Mouse (Mus musculus) myocyte (in vitro differentiated cells): ENCODE measurements at regions not wholly inside any gene's neighbourhood (a gene's known extent, or its start where the extent isn't known, plus 50 kb on each side); places are given as distances from the start of the nearest gene placed in this dataset.

ENCODE experiments used
- CEBPB ChIP-seq: IDR thresholded peaks from 2 replicates; pipeline ENCODE4 v1.6.1; 2011; ENCODE audit warnings: mild to moderate bottlenecking, moderate library complexity; ENCODE audit not compliant: poor library complexity, insufficient read depth, severe bottlenecking
- E2F4 ChIP-seq: IDR thresholded peaks from one replicate; pipeline ENCODE4 v1.6.1; 2011; ENCODE audit warnings: mild to moderate bottlenecking, control low read depth, moderate library complexity; ENCODE audit not compliant: insufficient read depth
- MAX ChIP-seq: IDR thresholded peaks from one replicate; pipeline ENCODE4 v1.6.1; 2011; ENCODE audit warnings: low read depth, mild to moderate bottlenecking, control low read depth
- MYOD1 ChIP-seq, 3 experiments: IDR thresholded peaks; one replicate each; pipeline ENCODE4 v1.6.1; 2011; ENCODE audit warnings: control low read depth in 2 of 3, low read depth in 2 of 3, mild to moderate bottlenecking in 2 of 3, moderate library complexity in 1 of 3; ENCODE audit not compliant: insufficient read length in 2 of 3, control insufficient read depth in 1 of 3
- MYOG ChIP-seq, 3 experiments: IDR thresholded peaks; one replicate each; pipeline ENCODE4 v1.6.1; 2011; ENCODE audit warnings: control low read depth in 2 of 3, low read depth in 2 of 3, mild to moderate bottlenecking in 2 of 3; ENCODE audit not compliant: insufficient read length in 2 of 3, control insufficient read depth in 1 of 3, insufficient read depth in 1 of 3
- POLR2A ChIP-seq: IDR thresholded peaks from one replicate; pipeline ENCODE4 v1.6.1; 2011; ENCODE audit warnings: low read depth, mild to moderate bottlenecking, control low read depth, moderate library complexity; ENCODE audit not compliant: insufficient read length
- POLR2AphosphoS2 ChIP-seq: IDR thresholded peaks from one replicate; pipeline ENCODE4 v1.6.1; 2011; ENCODE audit warnings: low read depth, control low read depth; ENCODE audit not compliant: insufficient read length
- REST ChIP-seq: IDR thresholded peaks from one replicate; pipeline ENCODE4 v1.6.1; 2011; ENCODE audit warnings: mild to moderate bottlenecking, control low read depth, moderate library complexity; ENCODE audit not compliant: insufficient read depth, insufficient read length
- SRF ChIP-seq: IDR thresholded peaks from one replicate; pipeline ENCODE4 v1.6.1; 2011; ENCODE audit warnings: low read depth; ENCODE audit not compliant: control insufficient read depth, insufficient read length
- TCF12 ChIP-seq: IDR thresholded peaks from one replicate; pipeline ENCODE4 v1.6.1; 2011; ENCODE audit warnings: mild to moderate bottlenecking, control low read depth; ENCODE audit not compliant: poor library complexity, insufficient read depth, severe bottlenecking
- USF1 ChIP-seq: IDR thresholded peaks from one replicate; pipeline ENCODE4 v1.6.1; 2011; ENCODE audit warnings: low read depth, mild to moderate bottlenecking, control low read depth, moderate library complexity

DNA sequence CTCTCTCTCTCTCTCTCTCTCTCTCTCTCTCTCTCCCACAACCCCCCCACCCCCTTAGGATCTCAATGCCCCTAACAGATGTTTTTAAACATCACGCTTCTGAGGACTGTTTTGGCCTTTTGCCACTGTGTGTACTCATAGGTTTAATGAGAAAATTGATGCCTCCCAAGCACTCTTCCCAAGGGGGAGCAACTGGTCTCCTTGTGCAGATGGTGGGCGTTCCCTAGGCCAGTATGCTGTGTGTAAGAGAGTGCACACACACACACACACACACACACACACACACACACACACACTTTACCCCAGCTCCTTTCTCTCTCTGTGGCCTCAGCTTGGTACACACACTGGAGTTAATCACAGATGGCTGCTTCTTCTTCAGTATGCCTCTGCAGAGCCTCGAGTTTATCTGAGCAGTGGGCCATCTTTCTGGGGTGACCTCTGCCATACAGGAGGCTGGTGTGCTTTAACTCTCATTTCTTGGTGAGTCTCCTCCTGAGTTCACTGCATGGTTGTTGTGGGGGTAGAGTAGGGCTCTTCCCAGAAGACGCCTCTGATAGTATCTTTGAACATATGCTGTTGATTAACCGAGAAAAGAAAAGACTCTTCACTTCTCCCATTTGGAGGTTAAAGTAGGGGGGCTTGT, 236.2 kb upstream of the Jade1 start:
- TF ChIP-seq MAX (no peak), TCF12 (no peak), POLR2A (no peak), USF1 (no peak), SRF (no peak), CEBPB (no peak), REST (no peak), MYOD1 (IDR thresholded peaks at IDR 0.05; ENCODE audit: control insufficient read depth in 1 of 3, insufficient read length in 2 of 3, low read depth in 2 of 3) (peak in 2 of 3 experiments; percentile 1 to 27), E2F4 (no peak), POLR2AphosphoS2 (no peak), MYOG (IDR thresholded peaks at IDR 0.05; ENCODE audit: control insufficient read depth in 1 of 3, insufficient read depth in 1 of 3, insufficient read length in 2 of 3, low read depth in 2 of 3) (no peak)
